Comparison of ENCODE assay signal across 11 mouse cellular contexts in genomic region chr6:38704264-38704984, GRCm38 (mm10). TPM values are rescaled to one million over a fixed set of nuclear protein-coding genes. Genes with fewer than 3 reads are reported as not detected.
DNase-seq lines count a peak whose midpoint lies in the region; ATAC-seq and TF ChIP-seq lines count a peak whose summit lies in the region.
"Had no signal": no experiment of that assay in that cellular context is flagged by ENCODE, and none has a peak within 500 bp of the region (broad histone marks: within the 10 kb centered on the region; RNA-seq: fewer than 3 reads in every experiment).

No protein-coding gene starts in this region.

- intact Hi-C loops in heart, postnatal 25 days (cut with DNase I): no loop called here

- peak; percentile 95 for DNase-seq in heart, adult 11 months
- DNase-seq in heart, postnatal 25 days (ENCODE audit: low spot score): no peak
- peak; percentile 42 to 69 for DNase-seq in kidney, postnatal 36 days
- DNase-seq in thymus, postnatal 14 days: no peak
- DNase-seq in embryo, embryonic 10 days (ENCODE audit: low spot score): no peak
- no peak for DNase-seq in B cell, adult 2 months
- DNase-seq: embryo, embryonic 11 days had no signal

- peaks cover 49% of the 10 kb centered on the region for H3K36me3 ChIP-seq in heart, embryonic 14.5 days (ENCODE audit: control insufficient read depth, insufficient read depth, low read length)

- peak; percentile 78 for ATAC-seq in heart, embryonic 14.5 days (ENCODE audit: insufficient number of reproducible peaks, insufficient read depth, low FRiP score, low read depth)
- ATAC-seq: CD4-positive, CD25-positive, alpha-beta regulatory T cell, adult 4 months; midbrain, embryonic 13.5 days had no signal

- H3K27ac ChIP-seq in cortical plate, adult 2 months (ENCODE audit: insufficient read depth, low read length): peak overlapping the region; percentile 81; the same call in 1 of the 2 replicates
- H3K27ac ChIP-seq in heart, embryonic 14.5 days (replicated peaks in 1 of 2; ENCODE audit: control insufficient read depth in 1 of 2, insufficient read depth in 1 of 2, low read depth in 2 of 2, low read length in 2 of 2): peak overlapping the region; percentile 89 to 93
- H3K27ac ChIP-seq: midbrain, embryonic 13.5 days had no signal

- TF ChIP-seq CTCF in cortical plate, adult 2 months (IDR thresholded peaks at IDR 0.05; ENCODE audit: extremely low read depth, insufficient read depth, low read length): no peak

- 0 out of 2 replicates have a peak overlapping the region, but pooled peaks have one; percentile 16 for H3K4me2 ChIP-seq in heart, embryonic 14.5 days (ENCODE audit: low read length)
- H3K4me2 ChIP-seq: midbrain, embryonic 13.5 days had no signal

- no peaks in the 10 kb centered on the region for H3K27me3 ChIP-seq in heart, embryonic 14.5 days (ENCODE audit: control insufficient read depth, insufficient read depth, low read length)
- H3K27me3 ChIP-seq: midbrain, embryonic 13.5 days had no signal

- H3K9me3 ChIP-seq in heart, embryonic 14.5 days (ENCODE audit: control insufficient read depth, low read length): no peaks in the 10 kb centered on the region
- H3K9me3 ChIP-seq: midbrain, embryonic 13.5 days had no signal

- H3K4me3 ChIP-seq in cortical plate, adult 2 months (ENCODE audit: insufficient read depth, low read length): no peak overlapping the region
- no peak overlapping the region for H3K4me3 ChIP-seq in heart, embryonic 14.5 days (ENCODE audit: control insufficient read depth in 1 of 2, insufficient read depth in 1 of 2, low read depth in 1 of 2, low read length in 2 of 2)
- H3K4me3 ChIP-seq: midbrain, embryonic 13.5 days had no signal

- H3K9ac ChIP-seq in heart, embryonic 14.5 days (ENCODE audit: low read length): 0 out of 2 replicates have a peak overlapping the region, but pooled peaks have one; percentile 5
- H3K9ac ChIP-seq: midbrain, embryonic 13.5 days had no signal

- peaks cover 3% of the 10 kb centered on the region for H3K4me1 ChIP-seq in cortical plate, adult 2 months (ENCODE audit: control insufficient read depth, insufficient read depth, low read length)
- H3K4me1 ChIP-seq in heart, embryonic 14.5 days (ENCODE audit: control insufficient read depth in 2 of 2, insufficient read depth in 2 of 2, low read length in 2 of 2): peaks cover 25 to 37% of the 10 kb centered on the region in 2 experiments
- H3K4me1 ChIP-seq: midbrain, embryonic 13.5 days had no signal

- 40% methylated on average over 7 of the region's 7 CpGs for WGBS in heart, embryonic 14.5 days

- TF ChIP-seq POLR2A in cortical plate, adult 2 months (IDR thresholded peaks at IDR 0.05; ENCODE audit: extremely low read depth, insufficient read depth, low read length): no peak

RNA-seq across cellular contexts. Expression of gene Clec2l, which starts 41.6 kb away (rescaled TPM):
- total RNA-seq in heart, postnatal 25 days (2021): 1 to 10 TPM; 1.6 to 1.7 TPM
- 116 and 117 TPM in 2 replicates for polyA plus RNA-seq in cortical plate, adult 2 months (2012; rRNA removed)
- polyA plus RNA-seq in heart, embryonic 14.5 days (2014; fragmentation: Nextera tagmentation; extraction: Ambion mirVana): 2.3 and 2.4 TPM in 2 replicates
- polyA plus RNA-seq: CD4-positive, CD25-positive, alpha-beta regulatory T cell, adult 4 months had no signal

Comparison
In these comparisons a context has a peak if more than half of its experiments do, and no peak if none do; other contexts are left out.
1. DNase-seq: peak in heart, adult 11 months (single experiment) and kidney, postnatal 36 days (2 of 2); none in heart, postnatal 25 days (single experiment), thymus, postnatal 14 days (single experiment), embryo, embryonic 10 days (single experiment) and B cell, adult 2 months (0 of 2).
2. RNA of gene Clec2l, which starts 41.6 kb away (polyA plus RNA-seq): 116 to 117 TPM in cortical plate, adult 2 months; 2.3 to 2.4 TPM in heart, embryonic 14.5 days; every median in the first group is over 10 times any median in the second.